Mouse (Mus musculus) liver, adult (tissue): ENCODE measurements around the gene Setd5.

ENCODE experiments used
- GATA4 ChIP-seq: IDR thresholded peaks from 2 replicates; pipeline ENCODE4 v1.6.1; 2014; ENCODE audit warnings: mild to moderate bottlenecking, low read length; ENCODE audit not compliant: insufficient replicate concordance

Gene Setd5

GRCm38 (mm10) chr6:113145249-113145648 lies 68.1 kb downstream of the Setd5 start:
- TF ChIP-seq GATA4: no peak

- no peak for TF ChIP-seq GATA4
Measured at GRCm38 (mm10) chr6:113154071-113154470, 76.9 kb downstream of the Setd5 start.

- no peak for TF ChIP-seq GATA4
Measured at GRCm38 (mm10) chr6:113154886-113155285, 77.7 kb downstream of the Setd5 start.

- TF ChIP-seq GATA4: no peak
Measured at GRCm38 (mm10) chr6:113156064-113156463, 78.9 kb downstream of the Setd5 start.

GRCm38 (mm10) chr6:113160106-113160505 lies 82.9 kb downstream of the Setd5 start:
- no peak for TF ChIP-seq GATA4

- no peak for TF ChIP-seq GATA4
Measured at GRCm38 (mm10) chr6:113161982-113162381, 84.8 kb downstream of the Setd5 start.

GRCm38 (mm10) chr6:113163513-113163912 lies 86.3 kb downstream of the Setd5 start:
- no peak for TF ChIP-seq GATA4

GRCm38 (mm10) chr6:113166661-113167251 lies 89.6 kb downstream of the Setd5 start:
- TF ChIP-seq GATA4: no peak

- no peak for TF ChIP-seq GATA4
Measured at GRCm38 (mm10) chr6:113168316-113168975, 91.3 kb downstream of the Setd5 start.

GRCm38 (mm10) chr6:113169852-113170251 lies 92.7 kb downstream of the Setd5 start:
- TF ChIP-seq GATA4: no peak

- TF ChIP-seq GATA4: no peak
Measured at GRCm38 (mm10) chr6:113170651-113171050, 93.5 kb downstream of the Setd5 start.

- no peak for TF ChIP-seq GATA4
Measured at GRCm38 (mm10) chr6:113172011-113172410, 94.8 kb downstream of the Setd5 start.

- no peak for TF ChIP-seq GATA4
Measured at GRCm38 (mm10) chr6:113172568-113172967, 95.4 kb downstream of the Setd5 start.

GRCm38 (mm10) chr6:113175469-113175868 lies 98.3 kb downstream of the Setd5 start:
- TF ChIP-seq GATA4: no peak

GRCm38 (mm10) chr6:113176613-113177012 lies 99.4 kb downstream of the Setd5 start:
- no peak for TF ChIP-seq GATA4

- no peak for TF ChIP-seq GATA4
Measured at GRCm38 (mm10) chr6:113178286-113179194, 101.4 kb downstream of the Setd5 start.
